Mouse (Mus musculus) erythroblast, embryonic 14.5 days (primary cell): ENCODE data around the gene Camkk2. TPM values are rescaled to one million over a fixed set of nuclear protein-coding genes. Genes with fewer than 3 reads are reported as not detected.
A peak's percentile ranks its signal among the peaks of the same experiment; 100 is the strongest.

Source experiments
- H3K27me3 ChIP-seq: 2 replicates; pipeline ENCODE4 v1.6.1; 2012; ENCODE audit warnings: inconsistent platforms; ENCODE audit not compliant: control insufficient read depth
- H3K36me3 ChIP-seq: 2 replicates; pipeline ENCODE4 v1.6.1; 2012; ENCODE audit warnings: mild to moderate bottlenecking, inconsistent platforms; ENCODE audit not compliant: control insufficient read depth
- H3K4me1 ChIP-seq: 2 replicates; pipeline ENCODE4 v1.6.1; 2012; ENCODE audit warnings: inconsistent platforms; ENCODE audit not compliant: control insufficient read depth
- H3K4me3 ChIP-seq: replicated peaks from 2 replicates; pipeline ENCODE3; 2012; ENCODE audit warnings: moderate library complexity, mild to moderate bottlenecking, inconsistent platforms
- H3K9me3 ChIP-seq: 2 replicates; pipeline ENCODE4 v1.6.1; 2012; ENCODE audit warnings: low read length, inconsistent platforms, mixed read lengths; ENCODE audit not compliant: control insufficient read depth
- GATA1 ChIP-seq: IDR thresholded peaks from 2 replicates; pipeline ENCODE4 v1.6.1; 2012; ENCODE audit warnings: low read length, inconsistent platforms, mixed read lengths
- TAL1 ChIP-seq: IDR thresholded peaks from 3 replicates; pipeline ENCODE4 v1.6.1; 2012; ENCODE audit warnings: low read length, inconsistent platforms, mixed read lengths
- polyA plus RNA-seq: library from polyadenylated mRNA; stranded (reverse); fragments of >175 nt; gene quantifications from 2 replicates; pipeline ENCODE4 v1.2.3, GENCODE M21; 2012

Camkk2 gene
- polyA plus RNA-seq: 2.1 and 2.4 TPM in 2 replicates

DNA sequence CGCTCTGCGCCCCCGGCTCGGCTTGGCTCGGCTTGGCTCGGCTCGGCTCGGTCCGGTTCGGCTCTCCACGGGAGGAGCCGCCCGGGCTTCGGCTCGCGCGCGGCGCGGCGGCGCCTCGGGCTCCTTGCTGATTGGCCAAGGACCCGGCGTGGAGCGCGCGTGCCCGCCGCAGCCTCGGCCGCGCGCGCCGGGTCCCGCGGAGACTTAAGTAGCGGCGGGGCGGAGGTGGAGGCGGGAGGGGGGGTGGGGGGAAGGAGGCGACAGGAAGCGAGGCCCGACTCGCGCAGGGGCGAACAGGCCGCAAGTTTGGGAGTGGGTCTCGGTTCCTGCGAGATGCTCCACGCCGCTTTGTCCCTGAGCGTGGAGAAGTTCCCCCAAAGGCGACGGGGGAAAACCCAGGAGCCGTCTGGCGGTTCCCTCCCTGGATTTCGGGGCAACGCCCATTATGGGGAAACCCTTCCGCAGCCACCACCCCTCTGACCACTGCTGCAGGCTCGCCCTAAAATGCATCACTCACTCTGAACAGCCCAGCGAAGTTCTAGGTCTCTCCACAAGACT lies at the start of gene Camkk2:
Gene Camkk2, minus strand, starts transcription at position 133 of the 558 bp plus-strand sequence.
- Histone ChIP-seq H3K36me3 (peaks cover 4% of the 10 kb centered on the region), H3K27me3 (peaks cover 12% of the 10 kb centered on the region), H3K4me1 (peaks cover 54% of the 10 kb centered on the region), H3K4me3 (peak within 1 kb of the TSS; percentile 69), H3K9me3 (peaks cover 2% of the 10 kb centered on the region; the same call in 1 of the 2 replicates)
- TF ChIP-seq GATA1: no peak
- no peak for TF ChIP-seq TAL1

DNA sequence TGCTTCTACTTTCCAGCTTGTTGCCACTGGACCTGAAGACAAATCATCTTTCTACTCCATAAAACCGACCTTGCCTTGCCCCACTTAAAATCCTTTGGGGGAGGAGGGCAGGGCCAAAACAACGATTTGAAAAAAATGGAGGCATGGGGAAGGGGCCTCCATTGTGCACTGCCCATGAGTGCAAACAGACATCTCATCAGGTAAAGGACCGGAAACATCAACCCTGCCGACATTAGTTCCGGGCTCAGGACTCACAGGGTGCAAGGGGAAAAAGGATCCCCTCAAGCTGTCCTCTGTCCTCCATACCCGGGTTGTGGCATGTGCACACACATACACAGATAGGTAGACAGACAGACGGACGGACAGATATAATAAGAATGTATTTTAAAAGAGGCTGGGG lies 45.9 kb upstream of the Camkk2 start:
- Histone ChIP-seq H3K9me3 (no peaks in the 10 kb centered on the region), H3K4me1 (peaks cover 38% of the 10 kb centered on the region), H3K27me3 (no peaks in the 10 kb centered on the region), H3K4me3 (no peak overlapping the region), H3K36me3 (peaks cover 1% of the 10 kb centered on the region)
- TF ChIP-seq TAL1 (no peak), GATA1 (no peak)

DNA sequence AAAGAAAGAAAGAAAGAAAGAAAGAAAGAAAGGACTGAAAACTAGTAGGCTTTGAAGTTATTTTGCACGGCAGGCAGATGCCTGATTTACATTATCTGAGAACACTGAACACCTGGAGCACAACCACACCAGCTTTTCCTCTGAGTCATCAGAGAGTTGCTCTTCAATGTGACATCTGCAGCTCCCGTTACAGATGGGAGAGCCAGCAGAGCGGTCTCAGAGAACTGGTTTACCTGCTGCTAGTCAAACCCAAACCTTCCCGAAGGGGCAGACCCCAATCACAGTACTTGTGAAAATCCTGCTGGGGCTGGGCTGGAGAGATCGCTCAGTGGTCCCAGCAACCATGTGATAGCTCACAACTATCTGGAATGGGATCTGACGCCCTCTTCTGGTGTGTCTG lies 45.2 kb upstream of the Camkk2 start:
- H3K4me3 ChIP-seq: no peak overlapping the region
- TF ChIP-seq TAL1 (no peak), GATA1 (no peak)
- peaks cover 8% of the 10 kb centered on the region for H3K36me3 ChIP-seq
- peaks cover 44% of the 10 kb centered on the region for H3K4me1 ChIP-seq
- H3K9me3 ChIP-seq: no peaks in the 10 kb centered on the region
- H3K27me3 ChIP-seq: no peaks in the 10 kb centered on the region

DNA sequence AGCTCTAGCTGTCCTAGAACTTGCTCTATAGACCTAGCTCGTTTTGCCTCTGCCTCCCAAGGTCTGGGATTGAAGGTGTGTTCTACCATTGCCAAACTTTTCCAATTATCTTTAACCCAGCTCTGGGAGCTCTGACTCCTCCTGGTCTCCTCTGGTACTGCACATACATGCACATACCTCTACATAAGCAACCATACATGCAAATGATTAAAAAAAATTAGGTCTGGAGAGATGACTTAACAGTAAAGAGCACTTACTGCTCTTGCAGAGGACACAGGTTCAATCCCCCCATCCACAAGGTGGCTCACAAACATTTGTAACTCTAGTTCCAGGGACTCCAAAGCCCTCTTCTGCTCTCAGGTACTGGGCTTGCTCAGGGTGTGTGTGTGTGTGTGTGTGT lies 44.8 kb upstream of the Camkk2 start:
- Histone ChIP-seq H3K36me3 (peaks cover 12% of the 10 kb centered on the region), H3K4me3 (no peak overlapping the region), H3K9me3 (no peaks in the 10 kb centered on the region), H3K4me1 (peaks cover 49% of the 10 kb centered on the region), H3K27me3 (no peaks in the 10 kb centered on the region)
- TF ChIP-seq TAL1 (no peak), GATA1 (no peak)

DNA sequence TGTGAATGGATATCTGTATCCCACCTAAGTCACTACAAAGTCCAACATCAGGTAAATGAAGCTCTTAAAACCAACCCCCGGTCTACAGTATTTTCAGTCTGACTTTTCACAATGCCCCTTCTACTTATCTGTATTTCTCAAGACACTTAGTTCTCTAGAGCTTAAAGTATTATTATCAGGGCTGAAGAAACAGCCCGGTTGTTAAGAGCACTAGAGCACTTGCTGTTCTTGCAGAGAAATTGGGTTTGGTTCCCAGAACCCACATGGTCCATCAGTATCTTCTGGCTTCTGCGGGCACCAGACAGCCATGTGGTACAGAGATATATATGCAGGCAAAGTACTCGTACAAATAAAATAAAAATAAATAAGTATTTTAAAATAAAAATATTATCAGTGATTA lies 43.2 kb upstream of the Camkk2 start:
- Histone ChIP-seq H3K9me3 (no peaks in the 10 kb centered on the region), H3K36me3 (peaks cover 28% of the 10 kb centered on the region), H3K4me1 (peaks cover 62% of the 10 kb centered on the region), H3K27me3 (no peaks in the 10 kb centered on the region), H3K4me3 (no peak overlapping the region)
- TF ChIP-seq TAL1 (no peak), GATA1 (no peak)

DNA sequence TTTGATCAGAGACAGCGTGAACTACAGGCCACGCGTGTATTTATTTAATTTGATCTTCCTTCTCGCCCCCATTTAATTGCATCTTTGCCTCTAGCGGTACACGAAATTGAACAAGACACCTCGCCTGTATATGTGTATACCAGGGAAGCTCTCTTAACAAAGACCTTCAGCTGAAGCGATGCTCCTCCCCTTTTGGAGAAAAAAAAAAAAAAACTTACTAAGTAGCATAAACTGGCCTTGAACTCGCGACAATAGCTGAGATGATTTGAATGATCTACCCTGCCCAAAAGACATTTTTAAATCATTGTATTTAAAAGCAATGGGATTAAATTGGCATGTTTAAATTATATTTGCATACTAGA lies 42.3 kb upstream of the Camkk2 start:
- no peaks in the 10 kb centered on the region for H3K27me3 ChIP-seq
- H3K9me3 ChIP-seq: no peaks in the 10 kb centered on the region
- no peak for TF ChIP-seq TAL1
- TF ChIP-seq GATA1: no peak
- peaks cover 64% of the 10 kb centered on the region for H3K4me1 ChIP-seq
- peaks cover 37% of the 10 kb centered on the region for H3K36me3 ChIP-seq
- H3K4me3 ChIP-seq: peak overlapping the region; percentile 87

DNA sequence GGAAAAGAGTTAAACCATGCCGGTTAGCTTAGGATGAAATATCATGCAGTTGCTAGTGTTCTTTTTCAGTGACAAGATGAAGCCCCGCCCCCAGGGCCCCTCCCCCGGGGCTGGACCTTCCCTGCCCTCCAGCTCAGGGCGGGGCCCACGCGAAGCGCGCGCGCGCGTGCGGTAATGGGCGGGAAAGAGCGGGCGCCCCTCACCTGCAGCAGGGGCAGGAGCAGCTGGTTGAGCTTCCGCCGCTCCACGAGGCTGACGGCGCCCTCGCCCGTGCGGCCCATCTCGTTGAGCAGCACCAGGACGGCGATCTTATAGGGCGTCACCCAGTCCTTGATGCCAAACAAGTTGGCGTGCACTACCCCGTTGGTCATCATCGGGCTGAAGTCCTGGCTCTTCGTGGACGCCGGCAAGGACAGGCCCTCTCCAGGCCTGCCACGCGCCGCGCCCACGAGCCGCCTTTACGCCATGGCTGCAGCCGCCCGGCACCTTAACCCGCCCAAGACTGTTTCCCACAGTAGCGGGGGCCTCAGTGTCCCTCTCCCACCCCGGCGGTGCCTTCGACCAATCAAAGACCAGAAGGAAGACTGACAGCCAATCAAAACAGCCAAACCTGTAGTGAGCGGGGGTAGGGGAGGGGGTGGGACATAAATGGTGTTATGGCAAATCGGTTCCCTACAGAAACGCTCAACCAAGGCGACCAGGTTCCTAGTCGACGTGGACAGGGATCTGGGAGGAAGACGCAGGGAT lies 41.7 kb upstream of the Camkk2 start, which contains the start of gene Anapc5:
Gene Anapc5, minus strand, starts transcription at position 563 of the 747 bp plus-strand sequence.
- no peaks in the 10 kb centered on the region for H3K27me3 ChIP-seq
- TF ChIP-seq GATA1: no peak
- no peak for TF ChIP-seq TAL1

DNA sequence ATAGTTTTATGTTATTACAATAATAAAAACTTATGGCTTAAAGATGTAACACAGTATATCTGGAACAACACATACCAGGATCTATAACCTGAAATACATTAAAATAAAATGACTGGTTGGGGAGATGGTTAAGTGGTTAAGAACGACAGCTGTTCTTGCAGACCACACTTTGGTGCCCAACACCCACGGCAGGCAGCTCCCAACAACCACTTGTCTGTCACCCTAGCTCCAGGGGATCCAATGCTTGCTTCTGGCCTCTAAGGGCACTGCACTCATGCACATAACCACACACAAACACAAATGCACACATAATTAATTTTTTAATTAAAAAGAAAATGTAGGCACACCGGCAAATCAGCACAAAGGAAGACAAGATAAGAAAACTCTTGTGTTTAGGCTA lies 33.5 kb upstream of the Camkk2 start:
- no peak for TF ChIP-seq TAL1
- TF ChIP-seq GATA1: no peak
- Histone ChIP-seq H3K4me1 (peaks cover 14% of the 10 kb centered on the region), H3K27me3 (no peaks in the 10 kb centered on the region), H3K36me3 (peaks cover 96% of the 10 kb centered on the region), H3K4me3 (no peak overlapping the region), H3K9me3 (no peaks in the 10 kb centered on the region)

More for the DNA sequence above, 41.7 kb upstream of the Camkk2 start, which contains the start of gene Anapc5:
- H3K9me3 ChIP-seq: no peaks in the 10 kb centered on the region
- H3K36me3 ChIP-seq: peaks cover 43% of the 10 kb centered on the region
- H3K4me1 ChIP-seq: peaks cover 64% of the 10 kb centered on the region
- H3K4me3 ChIP-seq: peak within 1 kb of the TSS; percentile 87

DNA sequence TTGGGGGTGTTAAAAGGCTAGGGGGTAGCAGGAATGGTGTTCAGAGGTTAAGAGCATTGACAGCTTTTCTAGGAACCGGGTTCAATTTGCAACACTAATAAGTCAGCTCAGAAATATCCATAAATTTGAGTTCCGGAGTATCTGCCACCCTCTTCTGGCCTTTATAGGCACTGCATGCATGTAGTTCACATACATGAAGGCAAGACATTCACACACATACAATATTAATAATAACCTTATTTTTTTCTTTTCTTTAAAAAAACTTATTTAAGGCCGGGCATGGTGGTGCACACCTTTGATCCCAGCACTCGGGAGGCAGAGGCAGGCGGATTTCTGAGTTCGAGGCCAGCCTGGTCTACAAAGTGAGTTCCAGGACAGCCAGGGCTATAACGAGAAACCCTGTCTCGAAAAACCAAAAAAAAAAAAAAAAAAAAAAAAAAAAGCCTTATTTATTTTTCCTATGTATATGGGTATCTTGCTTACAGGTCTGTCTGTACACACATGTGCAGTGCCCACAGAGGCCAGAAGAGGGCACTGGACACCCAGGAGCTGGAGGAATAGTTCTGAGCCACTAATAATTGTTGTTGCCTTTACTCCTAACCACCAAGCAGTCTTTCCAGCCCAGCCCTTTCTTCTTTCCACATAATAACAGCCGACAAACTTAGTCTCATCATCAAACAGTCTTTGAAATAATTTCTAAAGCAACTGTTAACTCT lies 32.3 kb upstream of the Camkk2 start:
- peaks cover 11% of the 10 kb centered on the region for H3K4me1 ChIP-seq
- no peak overlapping the region for H3K4me3 ChIP-seq
- no peaks in the 10 kb centered on the region for H3K27me3 ChIP-seq
- TF ChIP-seq TAL1: no peak
- TF ChIP-seq GATA1: no peak
- peaks cover 96% of the 10 kb centered on the region for H3K36me3 ChIP-seq
- no peaks in the 10 kb centered on the region for H3K9me3 ChIP-seq
